Mouse (Mus musculus): ENCODE results near the gene Cep78. TPM values are rescaled to one million over a fixed set of nuclear protein-coding genes. Genes with fewer than 3 reads are reported as not detected.

Gene Cep78
- polyA plus RNA-seq, 2 experiments, result 16.0 to 22.5 TPM

GRCm38 (mm10) chr19:15910987-15911386, 73.8 kb downstream of the Cep78 start:
- Histone ChIP-seq H3K27ac (replicated peaks; ENCODE audit: low read depth, low read length) (no peak overlapping the region), H3K4me3 (replicated peaks; ENCODE audit: low read length) (no peak overlapping the region), H3K4me1 (ENCODE audit: control insufficient read depth, insufficient read depth, low read length) (no peaks in the 10 kb centered on the region), H3K9ac (ENCODE audit: low read depth, low read length, severe bottlenecking) (no peak overlapping the region), H3K36me3 (ENCODE audit: control insufficient read depth, insufficient read depth, low read length) (peaks cover 46% of the 10 kb centered on the region), H3K4me2 (replicated peaks; ENCODE audit: low read depth, low read length, severe bottlenecking) (no peak overlapping the region), H3K9me3 (ENCODE audit: control insufficient read depth, low read length) (no peaks in the 10 kb centered on the region), H3K27me3 (ENCODE audit: control insufficient read depth, insufficient read depth, low read length) (no peaks in the 10 kb centered on the region)
- 79% methylated on average over 3 of the region's 3 CpGs for WGBS
- DNase-seq (ENCODE audit: low spot score) (no peak), ATAC-seq (ENCODE audit: low FRiP score, low read depth) (no peak)
- no peak for TF ChIP-seq POLR2A (IDR thresholded peaks at IDR 0.05; ENCODE audit: borderline replicate concordance, extremely low read depth, insufficient read depth, insufficient read length)

DNA sequence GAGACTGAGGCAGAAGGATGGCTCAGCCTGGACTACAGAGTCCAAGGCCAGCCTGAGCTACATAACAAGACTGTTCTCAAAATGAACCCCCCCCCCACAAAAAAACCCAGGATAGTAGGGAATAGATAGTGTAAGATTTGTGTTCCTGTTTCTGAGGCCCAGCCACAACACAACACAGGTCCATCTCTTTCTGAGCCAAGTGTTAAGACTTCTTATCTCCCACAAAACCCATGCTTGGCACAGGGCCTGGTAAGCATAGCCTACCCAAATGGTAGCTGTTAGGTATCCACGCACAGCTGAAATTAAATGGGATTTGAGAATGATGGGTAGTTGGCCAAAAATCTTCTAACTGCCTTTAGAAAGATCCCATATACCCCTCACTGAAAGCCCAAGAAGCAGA, 74.3 kb downstream of the Cep78 start:
- H3K4me1 ChIP-seq (ENCODE audit: control insufficient read depth, insufficient read depth, low read length), result no peaks in the 10 kb centered on the region
- H3K27ac ChIP-seq (replicated peaks; ENCODE audit: low read depth, low read length), result no peak overlapping the region
- DNase-seq (ENCODE audit: low spot score) (no peak), ATAC-seq (ENCODE audit: low FRiP score, low read depth) (no peak)
- no peak overlapping the region for H3K4me2 ChIP-seq (replicated peaks; ENCODE audit: low read depth, low read length, severe bottlenecking)
- 89% methylated on average over 1 of the region's 1 CpGs for WGBS
- H3K4me3 ChIP-seq (replicated peaks; ENCODE audit: low read length), result no peak overlapping the region
- H3K9me3 ChIP-seq (ENCODE audit: control insufficient read depth, low read length), result no peaks in the 10 kb centered on the region
- peaks cover 49% of the 10 kb centered on the region for H3K36me3 ChIP-seq (ENCODE audit: control insufficient read depth, insufficient read depth, low read length)
- H3K27me3 ChIP-seq (ENCODE audit: control insufficient read depth, insufficient read depth, low read length), result no peaks in the 10 kb centered on the region
- H3K9ac ChIP-seq (ENCODE audit: low read depth, low read length, severe bottlenecking), result no peak overlapping the region
- no peak for TF ChIP-seq POLR2A (IDR thresholded peaks at IDR 0.05; ENCODE audit: borderline replicate concordance, extremely low read depth, insufficient read depth, insufficient read length)

DNA sequence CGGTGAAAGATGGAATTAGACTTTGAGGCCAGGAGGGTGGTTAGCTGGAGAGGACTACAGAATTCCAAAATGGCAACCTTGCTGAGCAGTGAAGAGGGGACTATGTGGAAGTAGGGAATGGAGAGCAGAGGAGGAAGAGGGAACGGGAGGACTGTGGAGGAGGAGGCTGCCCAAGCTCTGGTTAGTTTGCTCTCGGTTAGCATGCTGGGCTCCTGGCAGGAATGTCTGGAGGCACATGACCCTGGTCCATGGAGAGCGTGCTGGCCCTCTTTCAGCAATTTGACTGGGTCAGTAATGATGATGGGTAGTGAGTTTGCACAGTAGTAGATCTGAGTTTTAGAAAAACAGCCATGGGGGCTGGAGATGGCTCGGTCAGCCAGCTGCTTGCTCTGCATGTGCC, 76.8 kb downstream of the Cep78 start:
- no peak overlapping the region for H3K9ac ChIP-seq (ENCODE audit: low read depth, low read length, severe bottlenecking)

More for the DNA sequence above, 76.8 kb downstream of the Cep78 start:
- peaks cover 45% of the 10 kb centered on the region for H3K36me3 ChIP-seq (ENCODE audit: control insufficient read depth, insufficient read depth, low read length)
- H3K27me3 ChIP-seq (ENCODE audit: control insufficient read depth, insufficient read depth, low read length), result no peaks in the 10 kb centered on the region
- TF ChIP-seq POLR2A (IDR thresholded peaks at IDR 0.05; ENCODE audit: borderline replicate concordance, extremely low read depth, insufficient read depth, insufficient read length), result no peak
- H3K27ac ChIP-seq (replicated peaks; ENCODE audit: low read depth, low read length), result no peak overlapping the region
- no peaks in the 10 kb centered on the region for H3K4me1 ChIP-seq (ENCODE audit: control insufficient read depth, insufficient read depth, low read length)
- DNase-seq (ENCODE audit: low spot score) (no peak), ATAC-seq (ENCODE audit: low FRiP score, low read depth) (no peak)
- H3K9me3 ChIP-seq (ENCODE audit: control insufficient read depth, low read length), result no peaks in the 10 kb centered on the region
- H3K4me2 ChIP-seq (replicated peaks; ENCODE audit: low read depth, low read length, severe bottlenecking), result no peak overlapping the region
- H3K4me3 ChIP-seq (replicated peaks; ENCODE audit: low read length), result no peak overlapping the region
- WGBS, result 80% methylated on average over 5 of the region's 5 CpGs

Other genes starting within 250 kb of the Cep78 start
- gene Psat1, start 37.7 kb downstream of the Cep78 start, polyA plus RNA-seq (2012; rRNA removed), result 71.5 and 76.0 TPM in 2 replicates
- 99.2 and 119 TPM in 2 replicates for gene Psat1, start 37.7 kb downstream of the Cep78 start, polyA plus RNA-seq (2014; fragmentation: Nextera tagmentation; extraction: Ambion mirVana)
- gene Gnaq, start 147.8 kb upstream of the Cep78 start, polyA plus RNA-seq (2012; rRNA removed), result 22.8 and 23.4 TPM in 2 replicates
- 16.6 and 18.2 TPM in 2 replicates for gene Gnaq, start 147.8 kb upstream of the Cep78 start, polyA plus RNA-seq (2014; fragmentation: Nextera tagmentation; extraction: Ambion mirVana)